Mouse (Mus musculus): Measurements from ENCODE around the gene Bsg. TPM values are rescaled to one million over a fixed set of nuclear protein-coding genes. Genes with fewer than 3 reads are reported as not detected.

The Bsg gene
- polyA plus RNA-seq, 1 experiment from 2014 or later = 551 TPM

DNA sequence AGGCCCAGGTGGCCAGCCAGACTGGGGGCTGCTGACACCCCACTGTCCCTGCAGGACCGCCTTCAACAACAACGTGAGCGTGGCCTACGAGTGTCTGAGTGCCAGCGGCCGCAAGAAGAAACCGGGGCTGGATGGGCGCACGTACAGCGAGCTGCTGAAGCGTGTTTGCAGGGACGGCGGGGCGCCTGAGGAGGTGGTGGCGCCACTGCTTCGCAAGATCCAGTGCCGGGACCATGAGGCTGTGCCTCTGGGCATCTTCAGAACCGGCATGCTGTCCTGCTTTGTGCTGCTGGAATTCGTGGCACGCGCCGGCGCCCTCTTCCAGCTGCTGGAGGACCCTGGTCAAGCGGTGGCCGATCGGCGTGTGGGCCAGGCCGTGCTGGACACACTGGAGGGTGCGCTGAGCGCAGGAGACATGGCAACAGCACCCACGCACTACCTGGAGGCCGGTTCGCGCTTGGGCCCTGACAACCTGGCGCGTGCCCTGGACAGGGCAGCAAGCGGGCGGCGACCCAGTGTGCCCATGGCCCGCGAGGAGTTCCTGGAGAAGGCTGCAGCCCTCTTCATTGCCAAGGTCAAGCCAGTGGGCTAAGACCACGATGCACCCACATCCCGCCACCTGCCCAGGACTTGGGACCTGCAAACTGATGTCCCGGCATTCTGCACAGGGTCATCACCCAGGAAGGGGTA, 28.8 kb upstream of the Bsg start:
- no peak overlapping the region for H3K9ac ChIP-seq (ENCODE audit: low read length)
- no peak overlapping the region for H3K4me2 ChIP-seq (ENCODE audit: low read depth, low read length, severe bottlenecking)
- H3K36me3 ChIP-seq (ENCODE audit: control insufficient read depth, insufficient read depth, low read length) = no peaks in the 10 kb centered on the region; the same call in 1 of the 2 replicates
- no peak overlapping the region for H3K4me3 ChIP-seq (ENCODE audit: low read depth, low read length)
- WGBS = 58% methylated on average over 44 of the region's 44 CpGs
- DNase-seq (ENCODE audit: low spot score) (no peak), ATAC-seq (replicated peaks; ENCODE audit: low FRiP score) (no peak)
- no peak overlapping the region for H3K27ac ChIP-seq (ENCODE audit: low read depth, low read length)
- H3K27me3 ChIP-seq (ENCODE audit: control insufficient read depth, insufficient read depth, low read length) = no peaks in the 10 kb centered on the region
- H3K4me1 ChIP-seq (replicated peaks; ENCODE audit: control insufficient read depth, insufficient read depth, low read length) = peaks cover 5% of the 10 kb centered on the region
- no peaks in the 10 kb centered on the region for H3K9me3 ChIP-seq (ENCODE audit: control insufficient read depth, low read length)

DNA sequence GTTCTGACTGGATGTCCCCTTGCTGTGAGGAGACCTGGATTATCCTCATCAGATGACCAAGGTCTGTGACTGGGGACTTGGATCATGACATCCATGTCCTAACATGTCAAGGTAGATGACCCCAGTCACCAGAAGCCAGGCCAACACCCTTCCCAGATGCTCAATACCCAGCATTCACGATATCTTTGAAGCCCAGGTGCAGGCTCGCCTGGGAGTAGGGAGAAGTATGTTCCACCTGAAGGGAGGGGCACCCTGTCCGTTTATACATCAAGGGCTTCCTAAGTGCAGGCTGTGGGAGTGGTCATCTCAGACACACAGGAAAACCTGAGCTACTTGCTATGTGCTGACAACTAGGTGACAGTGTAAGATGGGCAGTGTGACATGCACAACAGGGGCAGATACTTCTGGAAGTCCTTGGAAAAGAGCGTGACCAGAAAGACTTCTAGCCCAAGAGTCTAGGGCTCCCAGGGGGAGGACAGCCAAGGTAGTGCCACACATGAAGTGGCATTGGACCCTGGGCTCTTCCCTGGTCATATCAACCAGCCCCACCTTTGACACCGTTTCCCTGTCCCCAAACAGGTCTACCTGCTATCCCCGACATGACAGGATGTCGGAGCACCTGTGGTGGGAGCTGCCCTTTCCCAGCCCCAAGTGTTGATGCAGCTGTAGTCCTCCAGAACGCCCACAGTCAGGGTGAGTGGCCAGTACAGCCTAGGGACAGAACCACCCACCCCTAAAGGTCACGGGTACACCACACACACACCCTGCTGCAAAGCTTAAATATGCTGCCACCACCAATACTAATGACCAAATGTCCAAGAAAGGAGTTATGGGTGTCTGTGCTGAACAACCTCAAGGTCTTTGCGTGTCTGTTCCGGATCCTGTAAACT, 23.4 kb upstream of the Bsg start:
- peak overlapping the region; percentile 59 for H3K4me2 ChIP-seq (ENCODE audit: low read depth, low read length, severe bottlenecking)
- no peaks in the 10 kb centered on the region for H3K27me3 ChIP-seq (ENCODE audit: control insufficient read depth, insufficient read depth, low read length)
- peak overlapping the region; percentile 71 for H3K4me3 ChIP-seq (ENCODE audit: low read depth, low read length)
- H3K9me3 ChIP-seq (ENCODE audit: control insufficient read depth, low read length) = no peaks in the 10 kb centered on the region
- peak; percentile 51 for ATAC-seq (replicated peaks; ENCODE audit: low FRiP score)
- H3K4me1 ChIP-seq (replicated peaks; ENCODE audit: control insufficient read depth, insufficient read depth, low read length) = peaks cover 14% of the 10 kb centered on the region
- no peaks in the 10 kb centered on the region; the same call in 1 of the 2 replicates for H3K36me3 ChIP-seq (ENCODE audit: control insufficient read depth, insufficient read depth, low read length)
- no peak for DNase-seq (ENCODE audit: low spot score)
- 41% methylated on average over 11 of the region's 11 CpGs for WGBS
- peak overlapping the region; percentile 43 for H3K9ac ChIP-seq (ENCODE audit: low read length)
- peak overlapping the region; percentile 77; the same call in 1 of the 2 replicates for H3K27ac ChIP-seq (ENCODE audit: low read depth, low read length)

DNA sequence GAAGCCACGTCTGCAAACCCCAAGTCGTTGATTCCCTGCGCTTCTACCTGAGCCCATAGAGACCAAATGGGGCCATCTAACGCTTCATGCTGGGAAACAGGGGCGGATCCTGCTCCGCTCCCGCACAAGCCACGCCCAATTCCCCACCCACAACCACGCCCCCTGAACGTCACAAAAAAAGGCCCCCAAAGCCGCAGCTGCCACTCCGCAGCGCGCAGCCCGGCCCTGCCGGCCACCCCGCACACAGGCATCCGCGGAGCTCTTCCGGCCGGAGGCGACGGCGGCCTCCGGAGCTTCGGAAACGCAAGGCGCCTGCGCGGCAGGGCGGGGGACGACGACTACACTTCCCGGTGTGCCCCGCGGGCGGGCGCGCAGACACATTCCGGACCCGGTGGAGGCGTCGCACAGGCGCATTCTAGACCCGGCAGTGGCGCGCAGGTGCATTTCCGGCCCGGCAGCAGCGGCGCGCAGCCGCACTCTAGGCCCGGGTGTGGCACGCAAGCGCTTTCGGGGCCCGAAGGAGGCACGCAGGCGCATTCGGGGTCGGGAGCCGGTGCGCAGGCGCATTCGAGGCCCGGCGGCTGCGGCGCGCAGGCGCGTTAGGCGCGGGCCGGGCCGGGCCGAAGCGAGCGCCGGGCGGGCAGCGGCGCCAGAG, 22.6 kb upstream of the Bsg start, which contains the start of gene Cdc34:
Cdc34 (plus strand) TSS at position 605 of the 655 bp plus-strand sequence.
- WGBS = under 1% methylated on average over 84 of the region's 84 CpGs
- Histone ChIP-seq H3K27ac (ENCODE audit: low read depth, low read length) (peak within 1 kb of the TSS; percentile 77), H3K9ac (ENCODE audit: low read length) (peak within 1 kb of the TSS; percentile 76), H3K9me3 (ENCODE audit: control insufficient read depth, low read length) (no peaks in the 10 kb centered on the region), H3K4me1 (replicated peaks; ENCODE audit: control insufficient read depth, insufficient read depth, low read length) (peaks cover 14% of the 10 kb centered on the region), H3K4me3 (ENCODE audit: low read depth, low read length) (peak within 1 kb of the TSS; percentile 71), H3K4me2 (ENCODE audit: low read depth, low read length, severe bottlenecking) (peak within 1 kb of the TSS; percentile 92), H3K36me3 (ENCODE audit: control insufficient read depth, insufficient read depth, low read length) (peaks cover 4% of the 10 kb centered on the region; the same call in 1 of the 2 replicates), H3K27me3 (ENCODE audit: control insufficient read depth, insufficient read depth, low read length) (no peaks in the 10 kb centered on the region)
- peak; percentile 95 for ATAC-seq (replicated peaks; ENCODE audit: low FRiP score)
- peak; percentile 100 for DNase-seq (ENCODE audit: low spot score)

DNA sequence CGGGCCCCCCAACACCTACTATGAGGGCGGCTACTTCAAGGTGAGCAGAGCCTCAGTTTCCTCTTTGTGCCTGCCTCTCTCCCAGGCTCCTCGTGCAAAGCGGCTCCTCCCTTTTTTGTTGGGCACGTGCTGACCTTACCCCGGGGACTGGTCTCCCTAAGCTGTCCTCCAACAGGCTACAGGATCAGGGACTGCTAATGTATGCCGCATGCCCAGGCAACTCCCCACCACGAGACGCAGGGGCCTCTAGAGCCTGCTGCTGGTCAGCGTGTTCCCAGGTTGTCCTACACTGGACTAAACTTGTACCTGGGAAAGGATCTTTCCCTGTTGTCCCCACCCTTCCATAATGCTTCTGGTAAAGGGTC, 21.8 kb upstream of the Bsg start:
- Histone ChIP-seq H3K9ac (ENCODE audit: low read length) (peak overlapping the region; percentile 76), H3K4me2 (ENCODE audit: low read depth, low read length, severe bottlenecking) (peak overlapping the region; percentile 92), H3K4me1 (replicated peaks; ENCODE audit: control insufficient read depth, insufficient read depth, low read length) (peaks cover 14% of the 10 kb centered on the region), H3K4me3 (ENCODE audit: low read depth, low read length) (peak overlapping the region; percentile 71), H3K9me3 (ENCODE audit: control insufficient read depth, low read length) (no peaks in the 10 kb centered on the region), H3K36me3 (ENCODE audit: control insufficient read depth, insufficient read depth, low read length) (peaks cover 5% of the 10 kb centered on the region; the same call in 1 of the 2 replicates), H3K27ac (ENCODE audit: low read depth, low read length) (no peak overlapping the region), H3K27me3 (ENCODE audit: control insufficient read depth, insufficient read depth, low read length) (no peaks in the 10 kb centered on the region)
- ATAC-seq (replicated peaks; ENCODE audit: low FRiP score) (peak; percentile 9; the same call in 1 of the 2 replicates), DNase-seq (ENCODE audit: low spot score) (peak; percentile 70)
- WGBS = 3% methylated on average over 10 of the region's 10 CpGs

DNA sequence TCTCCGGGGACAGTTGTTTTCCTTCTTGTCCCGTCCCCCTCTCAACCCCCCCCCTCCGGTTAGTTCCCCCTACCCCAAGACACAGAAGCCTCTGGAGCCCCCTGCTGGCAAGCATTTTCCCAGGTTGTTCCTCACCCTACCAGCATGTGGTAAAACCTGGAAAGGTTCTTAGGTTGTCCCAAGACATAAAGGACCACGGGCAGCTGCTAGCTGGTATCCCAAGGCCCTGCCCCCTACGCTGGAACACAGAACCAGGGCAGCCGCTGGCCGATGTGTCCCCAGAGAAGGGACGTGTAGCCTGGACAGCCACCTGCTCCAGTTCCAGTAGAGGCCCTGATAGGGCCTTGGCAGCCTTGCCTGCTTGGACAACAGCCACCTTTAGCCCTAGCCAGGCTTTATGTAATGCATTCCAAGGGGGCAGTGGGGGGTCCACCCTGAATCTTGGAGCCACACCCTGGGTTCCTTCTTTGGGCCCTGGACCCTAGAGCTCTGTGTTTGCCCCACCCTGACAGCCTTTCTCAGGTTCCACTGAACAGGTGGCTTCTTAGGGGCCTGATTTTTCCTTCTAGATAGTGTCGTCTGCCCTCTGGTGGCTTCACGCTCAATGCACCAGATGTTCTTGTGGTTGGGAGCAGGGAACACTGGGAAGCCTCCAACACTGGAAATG, 21.2 kb upstream of the Bsg start:
- ATAC-seq (replicated peaks; ENCODE audit: low FRiP score) (no peak), DNase-seq (ENCODE audit: low spot score) (no peak)
- 6% methylated on average over 10 of the region's 10 CpGs for WGBS
- Histone ChIP-seq H3K9me3 (ENCODE audit: control insufficient read depth, low read length) (no peaks in the 10 kb centered on the region), H3K27ac (ENCODE audit: low read depth, low read length) (no peak overlapping the region), H3K27me3 (ENCODE audit: control insufficient read depth, insufficient read depth, low read length) (no peaks in the 10 kb centered on the region), H3K4me1 (replicated peaks; ENCODE audit: control insufficient read depth, insufficient read depth, low read length) (peaks cover 14% of the 10 kb centered on the region), H3K4me2 (ENCODE audit: low read depth, low read length, severe bottlenecking) (peak overlapping the region; percentile 92), H3K36me3 (ENCODE audit: control insufficient read depth, insufficient read depth, low read length) (peaks cover 8% of the 10 kb centered on the region; the same call in 1 of the 2 replicates), H3K4me3 (ENCODE audit: low read depth, low read length) (peak overlapping the region; percentile 71), H3K9ac (ENCODE audit: low read length) (peak overlapping the region; percentile 76)

DNA sequence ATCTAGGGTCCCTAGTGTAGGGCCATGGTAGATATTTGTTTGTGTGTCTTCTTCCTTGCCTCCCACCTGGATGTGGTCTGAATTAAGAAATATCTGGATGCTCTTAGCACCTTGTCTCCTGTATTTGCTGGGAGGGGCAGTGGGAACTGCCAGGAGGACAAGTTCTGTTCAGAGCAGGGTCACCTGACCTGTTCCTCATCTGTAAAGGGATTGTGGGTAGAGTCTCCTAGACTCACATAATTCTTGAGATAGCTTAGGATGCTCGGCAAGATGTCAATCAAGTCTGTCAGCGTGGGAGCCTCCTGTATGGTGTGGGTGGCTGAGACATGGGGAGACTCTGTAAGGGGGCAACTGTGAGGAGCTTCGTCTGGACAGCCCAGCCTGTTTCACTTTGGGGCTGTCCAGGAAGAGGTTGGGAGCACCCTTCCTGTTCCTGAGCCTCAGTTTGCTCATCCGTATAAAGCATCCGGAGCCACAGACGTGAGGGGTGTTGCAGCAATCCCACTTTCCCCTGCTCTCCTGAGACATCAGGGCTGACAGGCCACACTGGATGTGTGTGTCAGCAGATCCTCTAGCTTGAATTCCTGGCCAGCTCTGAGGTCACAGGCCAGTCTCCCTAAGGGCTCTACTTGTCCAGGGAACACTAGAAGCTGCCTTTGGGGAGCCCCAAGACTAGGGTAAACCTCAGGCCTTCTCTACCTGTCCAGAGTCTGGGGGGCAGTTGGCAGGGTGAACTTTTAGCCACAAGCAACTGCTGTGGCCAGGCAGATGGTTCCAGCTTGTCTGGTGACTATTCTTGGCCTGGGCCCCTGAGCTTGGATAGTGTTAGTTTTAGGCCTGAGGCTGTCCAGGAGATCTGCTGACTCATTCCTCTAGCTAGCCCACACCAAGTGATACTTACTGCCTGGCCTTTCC, 20.3 kb upstream of the Bsg start:
- H3K4me1 ChIP-seq (replicated peaks; ENCODE audit: control insufficient read depth, insufficient read depth, low read length) = peaks cover 14% of the 10 kb centered on the region
- H3K9me3 ChIP-seq (ENCODE audit: control insufficient read depth, low read length) = no peaks in the 10 kb centered on the region
- H3K4me2 ChIP-seq (ENCODE audit: low read depth, low read length, severe bottlenecking) = peak overlapping the region; percentile 92
- no peaks in the 10 kb centered on the region for H3K27me3 ChIP-seq (ENCODE audit: control insufficient read depth, insufficient read depth, low read length)
- peak overlapping the region; percentile 76; the same call in 1 of the 2 replicates for H3K9ac ChIP-seq (ENCODE audit: low read length)
- H3K36me3 ChIP-seq (ENCODE audit: control insufficient read depth, insufficient read depth, low read length) = peaks cover 14% of the 10 kb centered on the region; the same call in 1 of the 2 replicates
- ATAC-seq (replicated peaks; ENCODE audit: low FRiP score) (no peak), DNase-seq (ENCODE audit: low spot score) (no peak)
- H3K4me3 ChIP-seq (ENCODE audit: low read depth, low read length) = peak overlapping the region; percentile 71
- WGBS = 93% methylated on average over 6 of the region's 6 CpGs
- no peak overlapping the region for H3K27ac ChIP-seq (ENCODE audit: low read depth, low read length)

DNA sequence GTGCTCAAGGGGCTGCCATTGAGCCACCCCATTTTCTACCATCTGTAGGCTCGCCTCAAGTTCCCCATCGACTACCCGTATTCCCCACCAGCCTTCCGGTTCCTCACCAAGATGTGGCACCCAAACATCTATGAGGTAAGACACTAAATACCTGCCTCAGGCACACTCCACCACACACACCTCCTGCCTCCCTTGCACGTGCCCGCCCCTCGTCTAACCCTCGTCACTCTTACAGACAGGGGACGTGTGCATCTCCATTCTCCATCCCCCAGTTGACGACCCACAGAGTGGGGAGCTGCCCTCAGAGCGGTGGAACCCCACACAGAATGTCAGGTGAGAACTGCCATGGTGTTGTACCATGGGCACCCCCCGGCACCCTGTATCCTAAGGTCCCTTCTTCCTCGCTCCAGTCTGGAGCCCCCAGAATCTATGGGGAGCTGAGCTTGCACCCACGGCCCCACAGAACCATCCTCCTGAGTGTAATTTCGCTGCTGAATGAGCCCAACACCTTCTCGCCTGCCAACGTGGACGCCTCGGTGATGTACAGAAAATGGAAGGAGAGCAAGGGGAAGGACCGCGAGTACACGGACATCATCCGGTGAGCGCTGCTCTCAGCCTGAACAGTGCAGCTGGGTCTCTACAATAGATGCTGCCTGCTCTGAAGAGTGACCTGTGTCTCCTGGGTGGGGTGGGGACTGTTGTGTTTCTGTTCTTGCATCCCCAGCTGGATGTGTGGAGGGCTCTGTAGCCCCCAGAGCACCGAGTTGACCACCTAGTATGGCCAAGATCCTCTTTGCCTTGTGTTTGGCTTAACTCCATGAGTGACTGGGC, 19.3 kb upstream of the Bsg start:
- peaks cover 16% of the 10 kb centered on the region; the same call in 1 of the 2 replicates for H3K36me3 ChIP-seq (ENCODE audit: control insufficient read depth, insufficient read depth, low read length)
- H3K27me3 ChIP-seq (ENCODE audit: control insufficient read depth, insufficient read depth, low read length) = no peaks in the 10 kb centered on the region
- 95% methylated on average over 25 of the region's 25 CpGs for WGBS
- H3K9ac ChIP-seq (ENCODE audit: low read length) = no peak overlapping the region
- no peaks in the 10 kb centered on the region for H3K9me3 ChIP-seq (ENCODE audit: control insufficient read depth, low read length)
- ATAC-seq (replicated peaks; ENCODE audit: low FRiP score) (no peak), DNase-seq (ENCODE audit: low spot score) (no peak)
- no peak overlapping the region for H3K4me2 ChIP-seq (ENCODE audit: low read depth, low read length, severe bottlenecking)
- peaks cover 14% of the 10 kb centered on the region for H3K4me1 ChIP-seq (replicated peaks; ENCODE audit: control insufficient read depth, insufficient read depth, low read length)
- H3K27ac ChIP-seq (ENCODE audit: low read depth, low read length) = no peak overlapping the region
- H3K4me3 ChIP-seq (ENCODE audit: low read depth, low read length) = no peak overlapping the region

All from forebrain, embryonic 11.5 days (tissue).